Mouse (Mus musculus) hindbrain, embryonic 16.5 days (tissue): Measurements from ENCODE around the gene Rassf3. TPM values are rescaled to one million over a fixed set of nuclear protein-coding genes. Genes with fewer than 3 reads are reported as not detected.

Experiments used
- ATAC-seq: fragments of 200-750 bp; cut with Nextera tagmentation; 2 replicates; pipeline ENCODE4 v1.8.0; 2017; ENCODE audit warnings: moderate TSS enrichment, moderate library complexity
- H3K27ac ChIP-seq: fragments of 300-500 bp; sonication (generic); 2 replicates; pipeline ENCODE4 v1.5.1; 2014; ENCODE audit warnings: low read depth, mild to moderate bottlenecking, control low read depth, low read length, moderate library complexity
- H3K27me3 ChIP-seq: fragments of 300-500 bp; sonication (generic); replicated peaks from 2 replicates; pipeline ENCODE4 v1.6.1; 2014; ENCODE audit warnings: low read length; ENCODE audit not compliant: control insufficient read depth, insufficient read depth
- H3K36me3 ChIP-seq: fragments of 300-500 bp; sonication (generic); 2 replicates; pipeline ENCODE4 v1.6.1; 2014; ENCODE audit warnings: mild to moderate bottlenecking, low read length, moderate library complexity, mixed read lengths; ENCODE audit not compliant: control insufficient read depth, insufficient read depth
- H3K4me1 ChIP-seq: fragments of 300-500 bp; sonication (generic); 2 replicates; pipeline ENCODE4 v1.6.1; 2014; ENCODE audit warnings: low read depth, low read length; ENCODE audit not compliant: control insufficient read depth, insufficient read depth
- H3K4me2 ChIP-seq: fragments of 300-500 bp; sonication (generic); 2 replicates; pipeline ENCODE4 v1.6.1; 2014; ENCODE audit warnings: mild to moderate bottlenecking, low read length, control low read depth, moderate library complexity
- H3K4me3 ChIP-seq: fragments of 300-500 bp; sonication (generic); 2 replicates; pipeline ENCODE4 v1.5.1; 2014; ENCODE audit warnings: mild to moderate bottlenecking, low read length, control low read depth, moderate library complexity
- H3K9ac ChIP-seq: fragments of 300-500 bp; sonication (generic); 2 replicates; pipeline ENCODE4 v1.6.1; 2014; ENCODE audit warnings: low read depth, mild to moderate bottlenecking, control low read depth, low read length, moderate library complexity
- H3K9me3 ChIP-seq: fragments of 300-500 bp; sonication (generic); 2 replicates; pipeline ENCODE4 v1.6.1; 2014; ENCODE audit warnings: mild to moderate bottlenecking, low read length, moderate library complexity; ENCODE audit not compliant: control insufficient read depth
- WGBS: fragments of 180-500 bp; shearing (Covaris S2); extraction: QIAGEN DNeasy Blood & Tissue Kit; methylation state at CpG from one replicate; pipeline ENCODE4 v1.1.7; 2014; 5-methylcytosine and 5-hydroxymethylcytosine counted together
- polyA plus RNA-seq: library from polyadenylated mRNA; unstranded; fragments of >200 nt; fragmentation: Nextera tagmentation; extraction: Ambion mirVana; gene quantifications from 2 replicates; pipeline ENCODE4 v1.2.1, GENCODE M21; 2015

The Rassf3 gene
- polyA plus RNA-seq, 1 experiment from 2014 or later, result 5.3 TPM

DNA sequence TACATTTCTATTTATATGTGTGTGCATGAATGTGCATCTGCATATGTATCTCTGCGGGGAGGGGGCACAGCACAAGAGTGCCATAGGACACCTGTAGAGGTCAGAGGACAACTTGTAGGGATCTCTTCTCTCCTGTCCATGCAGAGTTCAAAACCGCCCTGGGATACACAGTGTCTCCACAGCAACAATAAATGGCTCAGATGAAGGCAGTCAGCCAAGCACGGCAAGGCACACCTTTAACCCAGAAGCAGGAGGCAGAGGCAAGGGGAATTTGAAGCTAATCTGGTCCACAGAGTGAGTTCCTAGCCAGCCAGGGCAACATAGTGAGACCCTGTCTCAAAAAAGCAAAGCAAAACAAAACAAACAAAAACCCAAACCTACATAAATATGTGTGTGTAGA lies 18.8 kb downstream of the Rassf3 start:
- Histone ChIP-seq H3K4me3 (no peak overlapping the region), H3K36me3 (no peaks in the 10 kb centered on the region), H3K27ac (no peak overlapping the region), H3K4me2 (no peak overlapping the region), H3K27me3 (no peaks in the 10 kb centered on the region), H3K9ac (no peak overlapping the region), H3K4me1 (peaks cover 16% of the 10 kb centered on the region), H3K9me3 (no peaks in the 10 kb centered on the region)
- no peak for ATAC-seq
- 62% methylated on average over 3 of the region's 3 CpGs for WGBS

DNA sequence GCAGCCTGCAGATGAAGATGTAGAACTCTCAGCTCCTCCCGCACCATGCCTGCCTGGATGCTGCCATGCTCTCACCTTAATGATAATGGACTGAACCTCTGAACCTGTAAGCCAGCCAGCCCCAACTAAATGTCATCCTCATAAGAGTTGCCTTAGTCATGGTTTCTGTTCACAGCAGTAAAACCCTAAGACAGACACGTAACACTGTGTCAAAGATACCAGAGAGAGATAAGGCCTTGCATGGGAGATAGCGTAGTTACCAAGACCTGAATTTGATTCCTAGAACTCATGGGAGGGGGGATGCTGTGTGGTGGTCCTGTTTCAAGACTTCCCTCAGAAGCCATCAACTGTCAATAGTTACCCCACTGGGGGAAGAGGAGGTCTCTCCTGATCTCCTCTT lies 20.6 kb downstream of the Rassf3 start:
- Histone ChIP-seq H3K4me1 (peaks cover 4% of the 10 kb centered on the region), H3K27me3 (no peaks in the 10 kb centered on the region), H3K9ac (no peak overlapping the region), H3K36me3 (no peaks in the 10 kb centered on the region), H3K27ac (no peak overlapping the region), H3K4me2 (no peak overlapping the region), H3K9me3 (no peaks in the 10 kb centered on the region), H3K4me3 (no peak overlapping the region)
- ATAC-seq, result no peak
- WGBS, result 92% methylated on average over 3 of the region's 3 CpGs

DNA sequence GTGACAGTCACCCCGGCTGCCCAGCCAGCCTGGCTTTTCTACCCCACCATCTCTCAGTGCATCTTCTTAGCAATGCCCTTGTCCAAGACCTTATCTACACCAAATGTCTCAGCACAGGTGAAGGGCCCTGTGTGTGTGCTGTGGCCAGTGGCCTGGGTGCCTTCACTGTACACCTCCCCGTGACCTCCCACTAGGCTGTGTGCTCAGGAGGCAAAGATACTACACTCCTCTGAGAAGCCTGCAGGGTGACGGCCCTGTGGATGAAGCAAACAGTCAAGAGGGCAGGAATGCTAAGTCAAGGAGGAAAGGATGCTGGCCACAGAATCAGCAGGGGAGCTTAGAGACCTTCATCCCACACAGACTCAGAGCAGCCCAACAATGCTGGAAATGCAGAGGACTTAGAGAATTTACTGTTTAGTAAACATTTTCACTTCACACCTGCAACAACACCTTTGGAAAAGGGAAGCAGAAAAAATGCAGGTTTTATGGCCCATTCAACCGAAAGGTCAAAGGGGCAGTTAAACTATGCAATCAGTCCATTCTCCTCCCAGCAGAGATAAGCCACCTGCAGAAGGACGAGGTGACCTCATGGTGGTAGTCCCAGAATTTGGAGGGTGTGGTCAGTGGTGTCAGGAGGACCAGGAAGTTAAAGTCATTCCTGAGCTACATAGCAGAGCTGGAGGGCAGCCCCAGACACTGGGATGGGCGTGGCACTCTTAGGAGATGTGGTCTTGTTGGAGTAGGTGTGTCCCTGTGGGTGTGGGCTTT lies 21.3 kb downstream of the Rassf3 start:
- Histone ChIP-seq H3K4me2 (no peak overlapping the region), H3K4me3 (no peak overlapping the region), H3K27me3 (no peaks in the 10 kb centered on the region), H3K4me1 (peaks cover 4% of the 10 kb centered on the region), H3K9me3 (no peaks in the 10 kb centered on the region), H3K27ac (no peak overlapping the region), H3K36me3 (no peaks in the 10 kb centered on the region), H3K9ac (no peak overlapping the region)
- ATAC-seq, result no peak
- WGBS, result 80% methylated on average over 6 of the region's 6 CpGs

DNA sequence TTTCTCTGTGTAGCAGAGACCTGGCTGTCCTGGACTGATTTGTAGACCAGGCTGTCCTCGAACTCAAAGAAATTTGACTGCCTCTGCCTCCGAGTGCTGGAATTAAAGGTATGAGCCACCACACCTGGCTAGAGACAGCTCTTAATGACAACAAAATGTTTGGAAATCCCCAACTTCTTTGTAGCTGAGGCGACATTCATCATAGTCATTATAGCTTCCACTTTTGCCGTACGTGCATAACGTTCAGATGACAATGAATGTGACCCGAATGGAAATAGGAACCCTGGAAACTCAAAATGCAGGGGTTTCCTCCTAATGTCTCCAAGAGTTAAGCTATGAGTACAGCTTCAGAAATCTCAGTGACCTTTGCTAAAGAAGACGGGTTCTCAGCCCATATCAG lies 22.1 kb downstream of the Rassf3 start:
- H3K27me3 ChIP-seq, result no peaks in the 10 kb centered on the region
- H3K4me3 ChIP-seq, result no peak overlapping the region
- no peak overlapping the region for H3K9ac ChIP-seq
- WGBS, result 87% methylated on average over 8 of the region's 8 CpGs
- no peak for ATAC-seq
- H3K4me2 ChIP-seq, result no peak overlapping the region
- H3K9me3 ChIP-seq, result no peaks in the 10 kb centered on the region
- H3K27ac ChIP-seq, result no peak overlapping the region
- no peaks in the 10 kb centered on the region for H3K36me3 ChIP-seq
- no peaks in the 10 kb centered on the region for H3K4me1 ChIP-seq

DNA sequence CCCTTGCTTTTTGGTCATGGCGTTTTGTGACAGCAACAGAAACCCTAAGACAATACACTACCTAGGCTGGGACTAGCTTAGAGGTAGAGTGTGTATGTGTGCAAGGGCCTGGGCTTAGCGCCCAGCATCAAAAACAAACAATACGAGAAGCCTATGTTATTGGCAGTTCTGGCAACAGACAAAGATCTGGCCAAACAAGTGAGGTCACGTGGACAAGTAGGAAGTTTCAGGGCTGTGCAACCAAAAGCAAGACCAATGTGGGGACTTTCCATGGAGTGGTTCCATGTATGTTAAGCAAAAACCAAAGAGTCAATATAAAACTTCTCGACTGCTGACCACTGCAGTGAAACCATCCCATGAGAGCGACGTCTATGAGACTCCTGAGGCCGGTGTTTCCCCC lies 30.3 kb downstream of the Rassf3 start:
- Histone ChIP-seq H3K9ac (no peak overlapping the region), H3K4me2 (no peak overlapping the region), H3K9me3 (no peaks in the 10 kb centered on the region), H3K36me3 (no peaks in the 10 kb centered on the region), H3K27ac (no peak overlapping the region), H3K27me3 (no peaks in the 10 kb centered on the region), H3K4me3 (no peak overlapping the region), H3K4me1 (peaks cover 2% of the 10 kb centered on the region; the same call in 1 of the 2 replicates)
- no peak for ATAC-seq
- WGBS, result 93% methylated on average over 8 of the region's 8 CpGs

DNA sequence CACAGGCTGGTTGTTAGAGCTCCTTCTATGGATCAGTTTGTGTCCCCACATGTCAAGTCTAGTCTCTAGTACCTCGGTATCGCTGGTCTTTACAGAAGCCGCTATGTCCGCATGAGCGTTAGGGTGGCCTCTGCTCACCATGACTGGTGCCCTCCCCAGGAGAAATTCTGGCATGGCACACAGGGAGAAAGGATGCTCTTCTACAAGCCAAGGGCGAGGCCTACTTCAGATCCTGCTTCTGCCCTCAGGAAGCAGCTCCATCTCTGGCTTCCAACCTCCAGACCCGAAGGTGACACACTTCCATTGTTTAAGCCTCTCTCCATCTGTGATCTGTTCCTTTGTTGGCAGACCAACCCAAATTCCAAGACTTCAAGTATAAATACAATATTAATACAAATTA lies 31.9 kb downstream of the Rassf3 start:
- peaks cover 2% of the 10 kb centered on the region; the same call in 1 of the 2 replicates for H3K4me1 ChIP-seq
- WGBS, result 97% methylated on average over 7 of the region's 7 CpGs
- H3K27ac ChIP-seq, result no peak overlapping the region
- H3K4me2 ChIP-seq, result no peak overlapping the region
- H3K9ac ChIP-seq, result no peak overlapping the region
- H3K4me3 ChIP-seq, result no peak overlapping the region
- H3K27me3 ChIP-seq, result no peaks in the 10 kb centered on the region
- no peak for ATAC-seq
- no peaks in the 10 kb centered on the region for H3K9me3 ChIP-seq
- no peaks in the 10 kb centered on the region for H3K36me3 ChIP-seq

DNA sequence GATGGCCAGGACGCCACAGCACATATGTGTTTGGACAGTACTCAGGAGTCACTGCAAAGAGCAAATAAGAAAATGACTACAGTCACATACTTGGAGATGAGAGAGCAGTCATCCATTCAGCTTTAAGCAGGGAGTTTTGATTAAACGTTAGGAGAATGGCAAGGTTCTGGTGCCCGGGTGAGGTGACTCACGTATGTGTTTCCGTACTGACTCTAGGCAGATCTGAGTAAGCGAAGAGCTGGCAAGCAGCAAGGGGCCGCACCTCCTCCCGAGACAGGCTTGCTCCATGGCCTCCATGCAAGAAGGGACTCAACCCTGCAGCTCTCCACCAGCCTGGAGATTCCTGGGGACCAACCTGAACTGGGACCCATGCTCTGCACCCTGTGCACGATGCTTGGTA lies 32.4 kb downstream of the Rassf3 start:
- Histone ChIP-seq H3K4me2 (no peak overlapping the region), H3K4me3 (no peak overlapping the region), H3K27me3 (no peaks in the 10 kb centered on the region), H3K36me3 (no peaks in the 10 kb centered on the region), H3K4me1 (peaks cover 2% of the 10 kb centered on the region; the same call in 1 of the 2 replicates), H3K9ac (no peak overlapping the region), H3K9me3 (no peaks in the 10 kb centered on the region), H3K27ac (no peak overlapping the region)
- no peak for ATAC-seq
- 90% methylated on average over 9 of the region's 9 CpGs for WGBS

DNA sequence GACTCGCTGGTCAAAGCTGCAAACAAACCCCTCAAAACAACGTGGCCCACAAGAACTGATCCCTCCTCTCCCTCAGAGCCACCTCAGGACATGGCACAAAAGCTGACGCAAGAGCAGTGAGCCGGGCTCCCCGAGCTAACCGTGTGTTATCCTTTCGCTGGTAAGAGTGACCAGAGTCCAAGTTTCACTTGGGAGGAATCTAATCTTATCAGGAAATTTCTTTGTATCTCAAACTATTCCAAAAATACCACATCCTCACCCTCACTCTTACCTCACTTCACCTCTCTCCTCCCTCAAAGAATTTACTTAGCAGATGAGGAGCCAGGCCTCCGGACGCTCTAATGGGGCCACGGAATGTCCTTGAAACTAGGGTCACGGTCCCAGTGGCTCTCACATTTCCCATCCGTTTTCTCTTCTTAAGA lies 36.8 kb downstream of the Rassf3 start:
- Histone ChIP-seq H3K27me3 (no peaks in the 10 kb centered on the region), H3K27ac (no peak overlapping the region), H3K4me1 (no peaks in the 10 kb centered on the region; the same call in 1 of the 2 replicates), H3K9me3 (no peaks in the 10 kb centered on the region), H3K4me2 (no peak overlapping the region), H3K36me3 (no peaks in the 10 kb centered on the region), H3K4me3 (no peak overlapping the region), H3K9ac (no peak overlapping the region)
- no peak for ATAC-seq
- WGBS, result 91% methylated on average over 12 of the region's 12 CpGs

DNA sequence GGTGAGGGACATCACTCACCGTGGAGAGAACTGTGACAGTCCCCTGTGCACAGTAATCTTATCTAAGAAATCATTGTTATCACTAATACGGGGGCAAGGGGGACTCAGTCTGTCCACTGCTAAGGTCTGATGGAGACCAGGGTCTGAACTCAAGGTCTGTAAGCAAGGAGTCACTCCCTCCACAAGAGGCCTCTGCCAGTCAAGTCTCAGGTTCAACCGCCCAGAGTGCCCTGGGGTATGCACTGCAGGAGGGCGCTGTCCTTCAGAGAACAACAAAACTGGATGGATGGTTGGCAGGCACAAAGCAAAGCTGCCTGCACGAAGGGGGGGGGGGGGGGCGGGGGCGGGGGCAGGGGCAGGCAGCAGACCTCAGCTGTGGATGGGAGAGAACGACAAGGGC lies 38.0 kb downstream of the Rassf3 start:
- ATAC-seq, result no peak
- H3K27ac ChIP-seq, result no peak overlapping the region
- H3K4me1 ChIP-seq, result peaks cover 2% of the 10 kb centered on the region
- 56% methylated on average over 8 of the region's 8 CpGs for WGBS
- H3K4me3 ChIP-seq, result no peak overlapping the region
- H3K4me2 ChIP-seq, result no peak overlapping the region
- no peaks in the 10 kb centered on the region for H3K36me3 ChIP-seq
- no peaks in the 10 kb centered on the region for H3K9me3 ChIP-seq
- H3K27me3 ChIP-seq, result no peaks in the 10 kb centered on the region
- no peak overlapping the region for H3K9ac ChIP-seq
